Mouse (Mus musculus) cerebellum, adult 2 months (tissue): ENCODE results near the gene Dapk3.
"Not testable (repeated sequence)": the region's sequence is repeated elsewhere in the genome, so short reads cannot be mapped to it uniquely, and the experiment has no call there.

Experiments
- CTCF ChIP-seq: fragments of 200-500 bp; IDR thresholded peaks from 2 replicates; pipeline ENCODE4 v1.5.1; 2011; ENCODE audit warnings: low read depth, mild to moderate bottlenecking, control low read depth, low read length, moderate library complexity, borderline replicate concordance; ENCODE audit not compliant: insufficient read depth
- POLR2A ChIP-seq: fragments of 200-500 bp; IDR thresholded peaks from 2 replicates; pipeline ENCODE4 v1.6.1; 2011; ENCODE audit warnings: low read length, control low read depth, borderline replicate concordance; ENCODE audit not compliant: insufficient read depth

DNA sequence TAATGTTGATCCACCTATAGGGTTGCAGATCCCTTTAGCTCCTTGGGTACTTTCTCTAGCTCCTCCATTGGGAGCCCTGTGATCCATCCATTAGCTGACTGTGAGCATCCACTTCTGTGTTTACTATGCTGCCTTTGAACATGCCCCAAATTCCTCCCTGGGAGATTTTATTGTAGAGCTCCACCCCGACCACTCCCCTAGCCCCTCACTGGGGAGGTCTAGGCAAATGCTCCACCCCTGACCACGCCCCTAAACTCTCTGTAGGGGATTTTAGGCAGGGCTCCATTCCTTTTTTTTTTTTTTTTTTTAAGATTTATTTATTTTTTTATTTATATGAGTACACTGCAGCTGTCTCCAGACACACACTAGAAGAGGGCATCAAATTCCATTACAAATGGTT, 40.9 kb downstream of the Dapk3 start:
- TF ChIP-seq CTCF, POLR2A: not testable (repeated sequence)
